Mouse (Mus musculus): ENCODE measurements around the gene Cyb5d1. TPM values are rescaled to one million over a fixed set of nuclear protein-coding genes. Genes with fewer than 3 reads are reported as not detected.

The Cyb5d1 gene
- total RNA-seq, 2 experiments from 2014 or later: 16.1 to 23.5 TPM

- ATAC-seq (replicated peaks; ENCODE audit: low FRiP score, poor library complexity, severe bottlenecking): no peak
These were observed 28.4 kb downstream of the Cyb5d1 start for GRCm38 (mm10) chr11:69366855-69367615.

- peak; percentile 65 for ATAC-seq (replicated peaks; ENCODE audit: low FRiP score, poor library complexity, severe bottlenecking)
These were observed 29.1 kb downstream of the Cyb5d1 start for GRCm38 (mm10) chr11:69366157-69366854.

- ATAC-seq (replicated peaks; ENCODE audit: low FRiP score, poor library complexity, severe bottlenecking): no peak
These were observed 29.7 kb downstream of the Cyb5d1 start for GRCm38 (mm10) chr11:69365722-69366121.

- no peak for ATAC-seq (replicated peaks; ENCODE audit: low FRiP score, poor library complexity, severe bottlenecking)
These were observed 30.5 kb downstream of the Cyb5d1 start for GRCm38 (mm10) chr11:69364910-69365309.

- no peak for ATAC-seq (replicated peaks; ENCODE audit: low FRiP score, poor library complexity, severe bottlenecking)
These were observed 31.1 kb downstream of the Cyb5d1 start for GRCm38 (mm10) chr11:69364376-69364775.

- no peak for ATAC-seq (replicated peaks; ENCODE audit: low FRiP score, poor library complexity, severe bottlenecking)
These were observed 33.0 kb downstream of the Cyb5d1 start for GRCm38 (mm10) chr11:69362479-69362878.

GRCm38 (mm10) chr11:69362021-69362420, 33.4 kb downstream of the Cyb5d1 start:
- no peak for ATAC-seq (replicated peaks; ENCODE audit: low FRiP score, poor library complexity, severe bottlenecking)

- ATAC-seq (replicated peaks; ENCODE audit: low FRiP score, poor library complexity, severe bottlenecking): no peak
These were observed 37.7 kb downstream of the Cyb5d1 start for GRCm38 (mm10) chr11:69357690-69358089.

GRCm38 (mm10) chr11:69356544-69356943, 38.9 kb downstream of the Cyb5d1 start:
- no peak for ATAC-seq (replicated peaks; ENCODE audit: low FRiP score, poor library complexity, severe bottlenecking)

- no peak for ATAC-seq (replicated peaks; ENCODE audit: low FRiP score, poor library complexity, severe bottlenecking)
These were observed 49.0 kb downstream of the Cyb5d1 start for GRCm38 (mm10) chr11:69346441-69346840.

Other genes with a start within 250 kb of the Cyb5d1 start
- not detected in 2 replicates for gene Alox12b, start 238.6 kb downstream of the Cyb5d1 start, total RNA-seq (2015; ENCODE audit: low replicate concordance)
- not detected in 2 replicates for gene Alox12b, start 238.6 kb downstream of the Cyb5d1 start, total RNA-seq (2017; ENCODE audit: low replicate concordance)
- gene Alox8, start 197.8 kb downstream of the Cyb5d1 start, total RNA-seq (2015; ENCODE audit: low replicate concordance): not detected in 2 replicates
- gene Alox8, start 197.8 kb downstream of the Cyb5d1 start, total RNA-seq (2017; ENCODE audit: low replicate concordance): 0.34 TPM in 1 of 2 replicates, not detected in the other
- gene Gucy2e, start 158.6 kb downstream of the Cyb5d1 start, total RNA-seq (2015; ENCODE audit: low replicate concordance): not detected in 2 replicates
- under 0.01 TPM in 1 of 2 replicates, not detected in the other for gene Gucy2e, start 158.6 kb downstream of the Cyb5d1 start, total RNA-seq (2017; ENCODE audit: low replicate concordance)
- gene Cntrob, start 71.9 kb downstream of the Cyb5d1 start, total RNA-seq (2015; ENCODE audit: low replicate concordance): 2.9 and 7.3 TPM in 2 replicates
- gene Cntrob, start 71.9 kb downstream of the Cyb5d1 start, total RNA-seq (2017; ENCODE audit: low replicate concordance): 16.9 and 24.4 TPM in 2 replicates
- 33.2 and 43.7 TPM in 2 replicates for gene Trappc1, start 71.7 kb downstream of the Cyb5d1 start, total RNA-seq (2015; ENCODE audit: low replicate concordance)
- gene Trappc1, start 71.7 kb downstream of the Cyb5d1 start, total RNA-seq (2017; ENCODE audit: low replicate concordance): 12.7 and 24.8 TPM in 2 replicates
- not detected in 2 replicates for gene Kcnab3, start 69.4 kb downstream of the Cyb5d1 start, total RNA-seq (2015; ENCODE audit: low replicate concordance)
- not detected in 2 replicates for gene Kcnab3, start 69.4 kb downstream of the Cyb5d1 start, total RNA-seq (2017; ENCODE audit: low replicate concordance)
- 1.7 and 15.2 TPM in 2 replicates for gene Rnf227, start 55.2 kb downstream of the Cyb5d1 start, total RNA-seq (2015; ENCODE audit: low replicate concordance)
- gene Rnf227, start 55.2 kb downstream of the Cyb5d1 start, total RNA-seq (2017; ENCODE audit: low replicate concordance): 0.70 and 3.2 TPM in 2 replicates
- gene Chd3, start 26.2 kb downstream of the Cyb5d1 start, total RNA-seq (2015; ENCODE audit: low replicate concordance): 7.9 and 9.8 TPM in 2 replicates
- gene Chd3, start 26.2 kb downstream of the Cyb5d1 start, total RNA-seq (2017; ENCODE audit: low replicate concordance): 16.8 and 18.5 TPM in 2 replicates
- 25.6 and 30.3 TPM in 2 replicates for gene Naa38, start 144 bp downstream of the Cyb5d1 start, total RNA-seq (2015; ENCODE audit: low replicate concordance)
- gene Naa38, start 144 bp downstream of the Cyb5d1 start, total RNA-seq (2017; ENCODE audit: low replicate concordance): 18.5 and 25.2 TPM in 2 replicates
- not detected in 2 replicates for gene Tmem88, start 2.6 kb upstream of the Cyb5d1 start, total RNA-seq (2015; ENCODE audit: low replicate concordance)
- gene Tmem88, start 2.6 kb upstream of the Cyb5d1 start, total RNA-seq (2017; ENCODE audit: low replicate concordance): not detected in 2 replicates
- gene Kdm6b, start 18.0 kb upstream of the Cyb5d1 start, total RNA-seq (2015; ENCODE audit: low replicate concordance): 5.8 and 8.2 TPM in 2 replicates
- gene Kdm6b, start 18.0 kb upstream of the Cyb5d1 start, total RNA-seq (2017; ENCODE audit: low replicate concordance): 0.84 and 1.5 TPM in 2 replicates
- gene Dnah2, start 153.5 kb upstream of the Cyb5d1 start, total RNA-seq (2015; ENCODE audit: low replicate concordance): not detected in 2 replicates
- not detected in 2 replicates for gene Dnah2, start 153.5 kb upstream of the Cyb5d1 start, total RNA-seq (2017; ENCODE audit: low replicate concordance)
- gene Efnb3, start 164.6 kb upstream of the Cyb5d1 start, total RNA-seq (2015; ENCODE audit: low replicate concordance): 1.2 TPM in 1 of 2 replicates, not detected in the other
- gene Efnb3, start 164.6 kb upstream of the Cyb5d1 start, total RNA-seq (2017; ENCODE audit: low replicate concordance): 1.3 and 2.2 TPM in 2 replicates
- 18.4 and 21.3 TPM in 2 replicates for gene Wrap53, start 184.6 kb upstream of the Cyb5d1 start, total RNA-seq (2015; ENCODE audit: low replicate concordance)
- gene Wrap53, start 184.6 kb upstream of the Cyb5d1 start, total RNA-seq (2017; ENCODE audit: low replicate concordance): 7.7 and 8.9 TPM in 2 replicates
- 44.6 and 56.8 TPM in 2 replicates for gene Trp53, start 184.7 kb upstream of the Cyb5d1 start, total RNA-seq (2015; ENCODE audit: low replicate concordance)
- gene Trp53, start 184.7 kb upstream of the Cyb5d1 start, total RNA-seq (2017; ENCODE audit: low replicate concordance): 25.1 and 28.0 TPM in 2 replicates
- gene Atp1b2, start 210.3 kb upstream of the Cyb5d1 start, total RNA-seq (2015; ENCODE audit: low replicate concordance): 10.6 and 24.0 TPM in 2 replicates
- gene Atp1b2, start 210.3 kb upstream of the Cyb5d1 start, total RNA-seq (2017; ENCODE audit: low replicate concordance): 1.2 and 4.0 TPM in 2 replicates
- not detected in 2 replicates for gene Shbg, start 222.3 kb upstream of the Cyb5d1 start, total RNA-seq (2015; ENCODE audit: low replicate concordance)
- 0.51 TPM in 1 of 2 replicates, not detected in the other for gene Shbg, start 222.3 kb upstream of the Cyb5d1 start, total RNA-seq (2017; ENCODE audit: low replicate concordance)
- not detected in 2 replicates for gene Sat2, start 226.4 kb upstream of the Cyb5d1 start, total RNA-seq (2015; ENCODE audit: low replicate concordance)
- 0.70 TPM in 1 of 2 replicates, not detected in the other for gene Sat2, start 226.4 kb upstream of the Cyb5d1 start, total RNA-seq (2017; ENCODE audit: low replicate concordance)
- 12.3 and 19.2 TPM in 2 replicates for gene Fxr2, start 237.4 kb upstream of the Cyb5d1 start, total RNA-seq (2015; ENCODE audit: low replicate concordance)
- 14.4 and 26.6 TPM in 2 replicates for gene Fxr2, start 237.4 kb upstream of the Cyb5d1 start, total RNA-seq (2017; ENCODE audit: low replicate concordance)